Comparison of ENCODE assay signal across 18 mouse cellular contexts in the genomic region with DNA sequence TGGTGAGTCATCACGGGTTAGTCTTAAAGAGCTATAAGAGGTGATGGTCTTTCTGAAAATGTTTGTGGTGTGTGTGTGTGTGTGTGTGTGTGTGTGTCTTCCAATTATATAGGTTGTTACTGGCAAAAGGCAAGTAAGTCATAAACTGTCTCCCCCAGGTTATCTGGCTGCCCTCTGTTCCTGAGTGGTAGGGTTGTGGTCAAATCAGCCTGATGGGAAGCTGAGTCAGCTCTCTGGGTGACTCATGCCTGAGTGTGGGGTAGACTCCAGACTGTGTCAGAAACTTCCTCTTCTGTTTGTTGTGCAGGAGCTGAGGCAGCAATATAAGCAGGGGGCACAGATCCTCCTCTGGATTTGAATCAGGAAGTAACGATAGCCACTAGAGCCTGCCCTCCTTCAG.
DNase-seq lines count a peak whose midpoint lies in the region; ATAC-seq and TF ChIP-seq lines count a peak whose summit lies in the region.
"Had no signal": no experiment of that assay in that cellular context is flagged by ENCODE, and none has a peak within 500 bp of the region (broad histone marks: within the 10 kb centered on the region; RNA-seq: fewer than 3 reads in every experiment).

No protein-coding gene starts in this region.

- peak; percentile 1 for DNase-seq in kidney, adult 2 months
- DNase-seq in right cerebral cortex, postnatal 10 days (ENCODE audit: low spot score in 2 of 2): peak; percentile 18 to 19
- DNase-seq in right cerebral cortex, postnatal 36 days (ENCODE audit: low spot score in 2 of 2): no peak
- peak; percentile 3 for DNase-seq in right cerebral cortex, postnatal 14 days
- no peak for DNase-seq in forebrain, embryonic 10.5 days (ENCODE audit: extremely low spot score, low spot score)
- DNase-seq in thymus, postnatal 14 days: no peak
- DNase-seq: cerebellum, adult 18-20 months; kidney, postnatal 14 days; lung, postnatal 36 days had no signal

- ATAC-seq in kidney, embryonic 14.5 days (ENCODE audit: low FRiP score, low TSS enrichment): no peak
- peak; percentile 53; the same call in 1 of the 2 replicates for ATAC-seq in intestine, embryonic 16.5 days
- ATAC-seq: activated CD4-positive, CD25-positive, alpha-beta regulatory T cell, adult 4 months; inflammation-experienced regulatory T-cells, adult 6 months; midbrain, embryonic 16.5 days had no signal

- no peak for TF ChIP-seq CTCF in kidney, adult 2 months (conservative IDR thresholded peaks at IDR 0.05; ENCODE audit: insufficient read depth, insufficient read length, low read depth, low read length)

- 85% methylated on average over 2 of the region's 2 CpGs for WGBS in kidney, adult 2 months
- 84% methylated on average over 2 of the region's 2 CpGs for WGBS in kidney, embryonic 14.5 days
- 87% methylated on average over 2 of the region's 2 CpGs for WGBS in intestine, embryonic 16.5 days
- WGBS in forebrain, embryonic 10.5 days: 96% methylated on average over 2 of the region's 2 CpGs

- H3K27ac ChIP-seq in kidney, adult 2 months (ENCODE audit: insufficient read depth, low read depth, low read length): no peak overlapping the region
- no peak overlapping the region for H3K27ac ChIP-seq in kidney, embryonic 14.5 days (ENCODE audit: low read depth, low read length)
- no peak overlapping the region for H3K27ac ChIP-seq in intestine, embryonic 16.5 days (ENCODE audit: low read length)
- no peak overlapping the region for H3K27ac ChIP-seq in forebrain, embryonic 10.5 days
- H3K27ac ChIP-seq: heart, adult 2 months; hindbrain, embryonic 10.5 days; liver, embryonic 14.5 days; neural tube, embryonic 12.5 days had no signal

- H3K27me3 ChIP-seq in kidney, adult 2 months (replicated peaks; ENCODE audit: control insufficient read depth, insufficient read depth, low read length): no peaks in the 10 kb centered on the region
- H3K27me3 ChIP-seq in kidney, embryonic 14.5 days (ENCODE audit: control insufficient read depth, insufficient read depth, low read length): no peaks in the 10 kb centered on the region
- H3K27me3 ChIP-seq in intestine, embryonic 16.5 days (replicated peaks; ENCODE audit: control insufficient read depth, insufficient read depth, low read length): no peaks in the 10 kb centered on the region
- H3K27me3 ChIP-seq in forebrain, embryonic 10.5 days (ENCODE audit: poor library complexity, severe bottlenecking): no peaks in the 10 kb centered on the region
- H3K27me3 ChIP-seq: neural tube, embryonic 12.5 days had no signal

- H3K9ac ChIP-seq in kidney, embryonic 14.5 days (ENCODE audit: low read depth, low read length): no peak overlapping the region
- no peak overlapping the region for H3K9ac ChIP-seq in intestine, embryonic 16.5 days (ENCODE audit: low read depth, low read length)
- H3K9ac ChIP-seq: liver, embryonic 14.5 days; neural tube, embryonic 12.5 days had no signal

- H3K4me2 ChIP-seq in kidney, embryonic 14.5 days (replicated peaks; ENCODE audit: low read depth, low read length): no peak overlapping the region
- H3K4me2 ChIP-seq in intestine, embryonic 16.5 days (ENCODE audit: low read depth, low read length): no peak overlapping the region
- H3K4me2 ChIP-seq: neural tube, embryonic 12.5 days had no signal

- no peaks in the 10 kb centered on the region for H3K36me3 ChIP-seq in kidney, adult 2 months (ENCODE audit: control insufficient read depth, insufficient read depth, low read length)
- no peaks in the 10 kb centered on the region for H3K36me3 ChIP-seq in kidney, embryonic 14.5 days (ENCODE audit: control insufficient read depth, insufficient read depth, low read length)
- H3K36me3 ChIP-seq in intestine, embryonic 16.5 days (ENCODE audit: control insufficient read depth, insufficient read depth, low read length): no peaks in the 10 kb centered on the region
- H3K36me3 ChIP-seq in forebrain, embryonic 10.5 days (replicated peaks): no peaks in the 10 kb centered on the region
- H3K36me3 ChIP-seq: hindbrain, embryonic 10.5 days; neural tube, embryonic 12.5 days had no signal

- H3K4me3 ChIP-seq in kidney, adult 2 months (ENCODE audit: insufficient read depth, low read depth, low read length): no peak overlapping the region
- H3K4me3 ChIP-seq in kidney, embryonic 14.5 days (ENCODE audit: low read length): no peak overlapping the region
- H3K4me3 ChIP-seq in intestine, embryonic 16.5 days (ENCODE audit: low read length): no peak overlapping the region
- H3K4me3 ChIP-seq in forebrain, embryonic 10.5 days: no peak overlapping the region
- H3K4me3 ChIP-seq: heart, adult 2 months; hindbrain, embryonic 10.5 days; neural tube, embryonic 12.5 days had no signal

- no peaks in the 10 kb centered on the region for H3K9me3 ChIP-seq in kidney, embryonic 14.5 days (ENCODE audit: control insufficient read depth, low read length)
- no peaks in the 10 kb centered on the region for H3K9me3 ChIP-seq in intestine, embryonic 16.5 days (ENCODE audit: control insufficient read depth, low read length)
- no peaks in the 10 kb centered on the region for H3K9me3 ChIP-seq in forebrain, embryonic 10.5 days
- H3K9me3 ChIP-seq: hindbrain, embryonic 10.5 days; neural tube, embryonic 12.5 days had no signal

- TF ChIP-seq POLR2A in kidney, adult 2 months (IDR thresholded peaks at IDR 0.05; ENCODE audit: low read depth, low read length): no peak

- no peaks in the 10 kb centered on the region for H3K4me1 ChIP-seq in kidney, adult 2 months (ENCODE audit: control insufficient read depth, insufficient read depth, low read length)
- no peaks in the 10 kb centered on the region for H3K4me1 ChIP-seq in kidney, embryonic 14.5 days (ENCODE audit: control insufficient read depth, insufficient read depth, low read length)
- no peaks in the 10 kb centered on the region for H3K4me1 ChIP-seq in intestine, embryonic 16.5 days (ENCODE audit: control insufficient read depth, insufficient read depth, low read length)
- no peaks in the 10 kb centered on the region for H3K4me1 ChIP-seq in forebrain, embryonic 10.5 days
- H3K4me1 ChIP-seq: hindbrain, embryonic 10.5 days; neural tube, embryonic 12.5 days had no signal

Comparison
In these comparisons a context has a peak if more than half of its experiments do, and no peak if none do; other contexts are left out.
1. DNase-seq: peak in kidney, adult 2 months (single experiment), right cerebral cortex, postnatal 10 days (2 of 2) and right cerebral cortex, postnatal 14 days (single experiment); none in right cerebral cortex, postnatal 36 days (0 of 2), forebrain, embryonic 10.5 days (single experiment) and thymus, postnatal 14 days (single experiment).